Mouse (Mus musculus): ENCODE measurements around the gene Gm49394.

Gm49394 gene

GRCm38 (mm10) chr7:142659767-142660650 lies 9.7 kb downstream of the Gm49394 start:
- in situ Hi-C loops (cut with MboI; ENCODE audit: unreplicated experiment in 2 of 2): no loop called here

GRCm38 (mm10) chr7:142659181-142659681 lies 10.5 kb downstream of the Gm49394 start:
- in situ Hi-C loops (cut with MboI; ENCODE audit: unreplicated experiment in 2 of 2): no loop called here

GRCm38 (mm10) chr7:142658681-142659180 lies 11.0 kb downstream of the Gm49394 start:
- in situ Hi-C loops (cut with MboI; ENCODE audit: unreplicated experiment in 2 of 2): no loop called here

- in situ Hi-C loops (cut with MboI; ENCODE audit: unreplicated experiment in 2 of 2): no loop called here
Measured at GRCm38 (mm10) chr7:142657821-142658614, 11.7 kb downstream of the Gm49394 start.

- in situ Hi-C loops (cut with MboI; ENCODE audit: unreplicated experiment in 2 of 2): no loop called here
Measured at GRCm38 (mm10) chr7:142657341-142657791, 12.4 kb downstream of the Gm49394 start.

- in situ Hi-C loops (cut with MboI; ENCODE audit: unreplicated experiment in 2 of 2): no loop called here
Measured at GRCm38 (mm10) chr7:142656055-142656454, 13.7 kb downstream of the Gm49394 start.

GRCm38 (mm10) chr7:142655633-142656032 lies 14.1 kb downstream of the Gm49394 start:
- in situ Hi-C loops (cut with MboI; ENCODE audit: unreplicated experiment in 2 of 2): no loop called here

GRCm38 (mm10) chr7:142653726-142654125 lies 16.0 kb downstream of the Gm49394 start:
- in situ Hi-C loops (cut with MboI; ENCODE audit: unreplicated experiment in 2 of 2): no loop called here

- in situ Hi-C loops (cut with MboI; ENCODE audit: unreplicated experiment in 2 of 2): no loop called here
Measured at GRCm38 (mm10) chr7:142646676-142647075, 23.1 kb downstream of the Gm49394 start.

- in situ Hi-C loops (cut with MboI; ENCODE audit: unreplicated experiment in 2 of 2): no loop called here
Measured at GRCm38 (mm10) chr7:142645045-142645444, 24.7 kb downstream of the Gm49394 start.

GRCm38 (mm10) chr7:142636178-142636577 lies 33.6 kb downstream of the Gm49394 start:
- in situ Hi-C loops (cut with MboI; ENCODE audit: unreplicated experiment in 2 of 2): no loop called here

GRCm38 (mm10) chr7:142630691-142631090 lies 39.1 kb downstream of the Gm49394 start:
- in situ Hi-C loops (cut with MboI; ENCODE audit: unreplicated experiment in 2 of 2): no loop called here

- in situ Hi-C loops (cut with MboI; ENCODE audit: unreplicated experiment in 2 of 2): no loop called here
Measured at GRCm38 (mm10) chr7:142629806-142630205, 39.9 kb downstream of the Gm49394 start.

- in situ Hi-C loops (cut with MboI; ENCODE audit: unreplicated experiment in 2 of 2): no loop called here
Measured at GRCm38 (mm10) chr7:142622180-142622579, 47.6 kb downstream of the Gm49394 start.

GRCm38 (mm10) chr7:142613077-142613476 lies 56.7 kb downstream of the Gm49394 start:
- in situ Hi-C loops (cut with MboI; ENCODE audit: unreplicated experiment in 2 of 2): no loop called here

GRCm38 (mm10) chr7:142610627-142611406 lies 58.9 kb downstream of the Gm49394 start:
- in situ Hi-C loops (cut with MboI; ENCODE audit: unreplicated experiment in 2 of 2): no loop called here

- in situ Hi-C loops (cut with MboI; ENCODE audit: unreplicated experiment in 2 of 2): no loop called here
Measured at GRCm38 (mm10) chr7:142600921-142601320, 68.8 kb downstream of the Gm49394 start.

Data from v-Abl transformed pro-B cells (cell line).